Comparison of ENCODE assay signal across 13 mouse cellular contexts in genomic region chr5:118480000-118480399, GRCm38 (mm10).
A peak's percentile ranks its signal among the peaks of the same experiment; 100 is the strongest.
DNase-seq lines count a peak whose midpoint lies in the region; ATAC-seq lines count a peak whose summit lies in the region.
"Had no signal": no experiment of that assay in that cellular context is flagged by ENCODE, and none has a peak within 500 bp of the region (broad histone marks: within the 10 kb centered on the region; RNA-seq: fewer than 3 reads in every experiment).

No protein-coding gene starts in this region.

- DNase-seq in urinary bladder, postnatal 14 days (ENCODE audit: low spot score), result peak; percentile 62
- no peak for DNase-seq in urinary bladder, postnatal 10 days (ENCODE audit: low spot score)
- peak; percentile 93 for DNase-seq in c-Kit-positive CD71-positive TER-119-negative erythroid progenitor cells, embryonic 14.5 days (ENCODE audit: low read depth)
- DNase-seq in kidney, adult 18-20 months, result no peak
- DNase-seq in adrenal gland, adult 18-20 months (ENCODE audit: low spot score in 2 of 2), result no peak
- DNase-seq in midbrain, embryonic 10.5 days (ENCODE audit: low spot score), result no peak
- DNase-seq: cerebellum, adult 11 months; thymus, postnatal 36 days had no signal

- peak overlapping the region; percentile 71 for H3K9ac ChIP-seq in liver, embryonic 12.5 days
- H3K9ac ChIP-seq: limb, embryonic 12.5 days had no signal

- H3K4me2 ChIP-seq in liver, embryonic 12.5 days, result peak overlapping the region; percentile 75
- H3K4me2 ChIP-seq: limb, embryonic 12.5 days had no signal

- H3K27me3 ChIP-seq in liver, embryonic 12.5 days (replicated peaks), result 0 out of 2 replicates have a peak, but pooled peaks cover 11% of the 10 kb centered on the region
- peaks cover 21% of the 10 kb centered on the region for H3K27me3 ChIP-seq in midbrain, embryonic 10.5 days (ENCODE audit: low read depth, poor library complexity, severe bottlenecking)
- H3K27me3 ChIP-seq: limb, embryonic 12.5 days had no signal

- 15% methylated on average over 5 of the region's 5 CpGs for WGBS in liver, embryonic 12.5 days (ENCODE audit: insufficient replicate concordance)
- WGBS in midbrain, embryonic 10.5 days, result 86% methylated on average over 5 of the region's 5 CpGs

- H3K36me3 ChIP-seq in liver, embryonic 12.5 days, result no peaks in the 10 kb centered on the region
- H3K36me3 ChIP-seq in midbrain, embryonic 10.5 days, result no peaks in the 10 kb centered on the region
- H3K36me3 ChIP-seq: limb, embryonic 12.5 days had no signal

- 0 out of 2 replicates have a peak overlapping the region, but pooled peaks have one; percentile 10 for H3K4me3 ChIP-seq in liver, embryonic 12.5 days
- H3K4me3 ChIP-seq in midbrain, embryonic 10.5 days, result no peak overlapping the region
- H3K4me3 ChIP-seq: limb, embryonic 12.5 days had no signal

- peak overlapping the region; percentile 98 for H3K27ac ChIP-seq in liver, embryonic 12.5 days
- no peak overlapping the region for H3K27ac ChIP-seq in midbrain, embryonic 10.5 days (replicated peaks)
- H3K27ac ChIP-seq: hindbrain, postnatal 0 days; limb, embryonic 12.5 days; macrophage had no signal

- ATAC-seq in liver, embryonic 12.5 days, result peak; percentile 79
- ATAC-seq: forebrain, embryonic 14.5 days; hindbrain, postnatal 0 days had no signal

- no peaks in the 10 kb centered on the region for H3K9me3 ChIP-seq in liver, embryonic 12.5 days (replicated peaks)
- H3K9me3 ChIP-seq in midbrain, embryonic 10.5 days (replicated peaks), result no peaks in the 10 kb centered on the region
- H3K9me3 ChIP-seq: limb, embryonic 12.5 days had no signal

- H3K4me1 ChIP-seq in liver, embryonic 12.5 days, result peaks cover 99% of the 10 kb centered on the region
- H3K4me1 ChIP-seq in midbrain, embryonic 10.5 days, result peaks cover 34% of the 10 kb centered on the region

Comparison
In these comparisons a context has a peak if more than half of its experiments do, and no peak if none do; other contexts are left out.
1. DNase-seq: peak in urinary bladder, postnatal 14 days (single experiment) and c-Kit-positive CD71-positive TER-119-negative erythroid progenitor cells, embryonic 14.5 days (single experiment); none in urinary bladder, postnatal 10 days (single experiment), kidney, adult 18-20 months (single experiment), adrenal gland, adult 18-20 months (0 of 2) and midbrain, embryonic 10.5 days (single experiment).